Mouse (Mus musculus) forebrain, embryonic 16.5 days (tissue): ENCODE results near the gene Rapgefl1. TPM values are rescaled to one million over a fixed set of nuclear protein-coding genes. Genes with fewer than 3 reads are reported as not detected.

Experiments used
- ATAC-seq: fragments of 200-750 bp; cut with Nextera tagmentation; 2 replicates; pipeline ENCODE4 v1.8.0; 2017; ENCODE audit warnings: mild to moderate bottlenecking, moderate library complexity
- H3K27ac ChIP-seq: fragments of 300-500 bp; sonication (generic); 2 replicates; pipeline ENCODE4 v1.5.1; 2014; ENCODE audit warnings: low read length, control low read depth
- H3K27me3 ChIP-seq: fragments of 300-500 bp; sonication (generic); replicated peaks from 2 replicates; pipeline ENCODE4 v1.6.1; 2014; ENCODE audit warnings: low read length; ENCODE audit not compliant: control insufficient read depth, insufficient read depth
- H3K36me3 ChIP-seq: fragments of 300-500 bp; sonication (generic); 2 replicates; pipeline ENCODE4 v1.6.1; 2014; ENCODE audit not compliant: control insufficient read depth, insufficient read depth
- H3K4me1 ChIP-seq: fragments of 300-500 bp; sonication (generic); replicated peaks from 2 replicates; pipeline ENCODE4 v1.6.1; 2014; ENCODE audit warnings: low read length; ENCODE audit not compliant: control insufficient read depth, insufficient read depth
- H3K4me2 ChIP-seq: fragments of 300-500 bp; sonication (generic); 2 replicates; pipeline ENCODE4 v1.6.1; 2014; ENCODE audit warnings: mild to moderate bottlenecking, low read length, control low read depth
- H3K4me3 ChIP-seq: fragments of 300-500 bp; sonication (generic); replicated peaks from 2 replicates; pipeline ENCODE4 v1.5.1; 2014; ENCODE audit warnings: mild to moderate bottlenecking, low read length, control low read depth
- H3K9ac ChIP-seq: fragments of 300-500 bp; sonication (generic); replicated peaks from 2 replicates; pipeline ENCODE4 v1.6.1; 2014; ENCODE audit warnings: low read depth, low read length, control low read depth
- H3K9me3 ChIP-seq: fragments of 300-500 bp; sonication (generic); 2 replicates; pipeline ENCODE4 v1.6.1; 2016; ENCODE audit warnings: low read length; ENCODE audit not compliant: control insufficient read depth
- WGBS: fragments of 180-500 bp; shearing (Covaris S2); extraction: QIAGEN DNeasy Blood & Tissue Kit; methylation state at CpG from one replicate; pipeline ENCODE4 v1.1.7; 2014; 5-methylcytosine and 5-hydroxymethylcytosine counted together
- polyA plus RNA-seq: library from polyadenylated mRNA; unstranded; fragments of >200 nt; fragmentation: Nextera tagmentation; extraction: Ambion mirVana; gene quantifications from 2 replicates; pipeline ENCODE4 v1.2.1, GENCODE M21; 2015

The Rapgefl1 gene
- polyA plus RNA-seq, 1 experiment from 2014 or later = 7.3 TPM

GRCm38 (mm10) chr11:98863751-98864429 is 27.3 kb downstream of the Rapgefl1 start:
- Histone ChIP-seq H3K9ac (peak overlapping the region; percentile 69), H3K27me3 (no peaks in the 10 kb centered on the region), H3K4me3 (peak overlapping the region; percentile 68), H3K36me3 (peaks cover 5% of the 10 kb centered on the region; the same call in 1 of the 2 replicates), H3K4me2 (peak overlapping the region; percentile 61), H3K27ac (peak overlapping the region; percentile 93), H3K9me3 (no peaks in the 10 kb centered on the region), H3K4me1 (peaks cover 14% of the 10 kb centered on the region)
- ATAC-seq = peak; percentile 67
- WGBS = under 1% methylated on average over 35 of the region's 39 CpGs

- H3K36me3 ChIP-seq = peaks cover 9% of the 10 kb centered on the region
- no peak overlapping the region for H3K4me2 ChIP-seq
- ATAC-seq = no peak
- H3K4me1 ChIP-seq = peaks cover 19% of the 10 kb centered on the region
- H3K9me3 ChIP-seq = no peaks in the 10 kb centered on the region
- H3K9ac ChIP-seq = no peak overlapping the region
- WGBS = 41% methylated on average over 12 of the region's 12 CpGs
- H3K27me3 ChIP-seq = no peaks in the 10 kb centered on the region
- H3K27ac ChIP-seq = no peak overlapping the region
- H3K4me3 ChIP-seq = no peak overlapping the region
These were observed 30.7 kb downstream of the Rapgefl1 start for GRCm38 (mm10) chr11:98867293-98867692.

GRCm38 (mm10) chr11:98869906-98870305 is 33.3 kb downstream of the Rapgefl1 start:
- Histone ChIP-seq H3K27me3 (no peaks in the 10 kb centered on the region), H3K36me3 (peaks cover 9% of the 10 kb centered on the region), H3K4me2 (no peak overlapping the region), H3K4me3 (no peak overlapping the region), H3K27ac (no peak overlapping the region), H3K9me3 (no peaks in the 10 kb centered on the region), H3K4me1 (peaks cover 11% of the 10 kb centered on the region), H3K9ac (no peak overlapping the region)
- WGBS = 93% methylated on average over 8 of the region's 8 CpGs
- no peak for ATAC-seq

- H3K9me3 ChIP-seq = no peaks in the 10 kb centered on the region
- H3K27ac ChIP-seq = no peak overlapping the region
- peaks cover 11% of the 10 kb centered on the region for H3K4me1 ChIP-seq
- no peak overlapping the region for H3K4me3 ChIP-seq
- H3K4me2 ChIP-seq = no peak overlapping the region
- no peak overlapping the region for H3K9ac ChIP-seq
- peaks cover 9% of the 10 kb centered on the region for H3K36me3 ChIP-seq
- 78% methylated on average over 5 of the region's 5 CpGs for WGBS
- ATAC-seq = no peak
- no peaks in the 10 kb centered on the region for H3K27me3 ChIP-seq
These were observed 34.2 kb downstream of the Rapgefl1 start for GRCm38 (mm10) chr11:98870791-98871190.

- Histone ChIP-seq H3K9ac (no peak overlapping the region), H3K4me2 (no peak overlapping the region), H3K9me3 (no peaks in the 10 kb centered on the region), H3K27me3 (no peaks in the 10 kb centered on the region), H3K27ac (no peak overlapping the region; the same call in 1 of the 2 replicates), H3K4me1 (peaks cover 11% of the 10 kb centered on the region), H3K36me3 (peaks cover 9% of the 10 kb centered on the region), H3K4me3 (no peak overlapping the region)
- 66% methylated on average over 4 of the region's 4 CpGs for WGBS
- no peak for ATAC-seq
These were observed 34.8 kb downstream of the Rapgefl1 start for GRCm38 (mm10) chr11:98871416-98871815.

- no peaks in the 10 kb centered on the region for H3K27me3 ChIP-seq
- H3K27ac ChIP-seq = 0 out of 2 replicates have a peak overlapping the region, but pooled peaks have one; percentile 17
- H3K4me3 ChIP-seq = no peak overlapping the region
- no peak for ATAC-seq
- H3K9me3 ChIP-seq = no peaks in the 10 kb centered on the region
- H3K4me2 ChIP-seq = no peak overlapping the region
- H3K36me3 ChIP-seq = peaks cover 9% of the 10 kb centered on the region
- WGBS = 56% methylated on average over 4 of the region's 4 CpGs
- H3K9ac ChIP-seq = no peak overlapping the region
- peaks cover 10% of the 10 kb centered on the region for H3K4me1 ChIP-seq
These were observed 35.5 kb downstream of the Rapgefl1 start for GRCm38 (mm10) chr11:98872040-98872439.

- Histone ChIP-seq H3K9ac (no peak overlapping the region), H3K4me1 (peaks cover 6% of the 10 kb centered on the region), H3K4me3 (no peak overlapping the region), H3K4me2 (no peak overlapping the region), H3K27me3 (no peaks in the 10 kb centered on the region), H3K9me3 (no peaks in the 10 kb centered on the region), H3K36me3 (peaks cover 3% of the 10 kb centered on the region; the same call in 1 of the 2 replicates), H3K27ac (no peak overlapping the region)
- ATAC-seq = no peak
- 95% methylated on average over 9 of the region's 9 CpGs for WGBS
These were observed 37.3 kb downstream of the Rapgefl1 start for GRCm38 (mm10) chr11:98873900-98874299.

GRCm38 (mm10) chr11:98877001-98877400 is 40.4 kb downstream of the Rapgefl1 start:
- 77% methylated on average over 9 of the region's 9 CpGs for WGBS
- H3K36me3 ChIP-seq = no peaks in the 10 kb centered on the region
- H3K4me1 ChIP-seq = peaks cover 4% of the 10 kb centered on the region
- H3K4me3 ChIP-seq = no peak overlapping the region
- no peak overlapping the region for H3K9ac ChIP-seq
- no peak for ATAC-seq
- H3K27me3 ChIP-seq = no peaks in the 10 kb centered on the region
- H3K27ac ChIP-seq = no peak overlapping the region
- H3K4me2 ChIP-seq = no peak overlapping the region
- H3K9me3 ChIP-seq = no peaks in the 10 kb centered on the region

GRCm38 (mm10) chr11:98887703-98888102 is 51.1 kb downstream of the Rapgefl1 start:
- Histone ChIP-seq H3K9ac (no peak overlapping the region), H3K4me3 (no peak overlapping the region), H3K9me3 (no peaks in the 10 kb centered on the region), H3K27me3 (no peaks in the 10 kb centered on the region), H3K36me3 (peaks cover 23% of the 10 kb centered on the region), H3K27ac (no peak overlapping the region), H3K4me2 (no peak overlapping the region), H3K4me1 (no peaks in the 10 kb centered on the region)
- WGBS = 96% methylated on average over 3 of the region's 3 CpGs
- no peak for ATAC-seq
